Mouse (Mus musculus) brain, adult 2 months (tissue): ENCODE measurements around the gene Lect2.

ENCODE experiments used
- DNase-seq: peaks from one replicate; pipeline ENCODE4 v3.0.0; 2011; ENCODE audit warnings: low read depth, low spot score

Gene Lect2

GRCm38 (mm10) chr13:56548401-56548800 lies at the start of gene Lect2:
Gene Lect2, minus strand, starts transcription at chr13:56548502.
- DNase-seq: no peak

GRCm38 (mm10) chr13:56597296-56597695 lies 49.0 kb upstream of the Lect2 start:
- peak; percentile 34 for DNase-seq

- no peak for DNase-seq
Measured at GRCm38 (mm10) chr13:56595246-56595645, 46.9 kb upstream of the Lect2 start.

- peak; percentile 67 for DNase-seq
Measured at GRCm38 (mm10) chr13:56593961-56594391, 45.7 kb upstream of the Lect2 start.

GRCm38 (mm10) chr13:56593196-56593595 lies 44.9 kb upstream of the Lect2 start:
- DNase-seq: no peak

- DNase-seq: no peak
Measured at GRCm38 (mm10) chr13:56591939-56592338, 43.6 kb upstream of the Lect2 start.

GRCm38 (mm10) chr13:56591191-56591590 lies 42.9 kb upstream of the Lect2 start:
- DNase-seq: no peak

GRCm38 (mm10) chr13:56590202-56590601 lies 41.9 kb upstream of the Lect2 start:
- no peak for DNase-seq

GRCm38 (mm10) chr13:56588454-56589117 lies 40.3 kb upstream of the Lect2 start:
- DNase-seq: no peak

- no peak for DNase-seq
Measured at GRCm38 (mm10) chr13:56586046-56586445, 37.7 kb upstream of the Lect2 start.

- peak; percentile 54 for DNase-seq
Measured at GRCm38 (mm10) chr13:56582720-56583119, 34.4 kb upstream of the Lect2 start.

- peak; percentile 90 for DNase-seq
Measured at GRCm38 (mm10) chr13:56581961-56582434, 33.7 kb upstream of the Lect2 start.

GRCm38 (mm10) chr13:56581512-56581911 lies 33.2 kb upstream of the Lect2 start:
- peak; percentile 52 for DNase-seq

GRCm38 (mm10) chr13:56580450-56580849 lies 32.1 kb upstream of the Lect2 start:
- peak; percentile 72 for DNase-seq

- DNase-seq: no peak
Measured at GRCm38 (mm10) chr13:56578097-56578496, 29.8 kb upstream of the Lect2 start.

- peak; percentile 77 for DNase-seq
Measured at GRCm38 (mm10) chr13:56575701-56576321, 27.5 kb upstream of the Lect2 start.

- DNase-seq: peak; percentile 54
Measured at GRCm38 (mm10) chr13:56575074-56575473, 26.8 kb upstream of the Lect2 start.

- DNase-seq: no peak
Measured at GRCm38 (mm10) chr13:56571645-56572044, 23.3 kb upstream of the Lect2 start.

- DNase-seq: peak; percentile 21
Measured at GRCm38 (mm10) chr13:56566336-56566735, 18.0 kb upstream of the Lect2 start.

- DNase-seq: peak; percentile 52
Measured at GRCm38 (mm10) chr13:56563075-56563474, 14.8 kb upstream of the Lect2 start.

GRCm38 (mm10) chr13:56561129-56561528 lies 12.8 kb upstream of the Lect2 start:
- no peak for DNase-seq

GRCm38 (mm10) chr13:56559841-56560370 lies 11.6 kb upstream of the Lect2 start:
- DNase-seq: no peak

GRCm38 (mm10) chr13:56558811-56559210 lies 10.5 kb upstream of the Lect2 start:
- no peak for DNase-seq
